Mouse (Mus musculus) intestine, embryonic 14.5 days (tissue): ENCODE results near the gene Lpin2. TPM values are rescaled to one million over a fixed set of nuclear protein-coding genes. Genes with fewer than 3 reads are reported as not detected.
A peak's percentile ranks its signal among the peaks of the same experiment; 100 is the strongest.

Experiments
- ATAC-seq: fragments of 200-750 bp; cut with Nextera tagmentation; replicated peaks from 2 replicates; pipeline ENCODE4 v1.8.0; 2017; ENCODE audit warnings: low read depth, moderate number of reproducible peaks, moderate TSS enrichment, moderate library complexity; ENCODE audit not compliant: low FRiP score, low TSS enrichment
- DNase-seq: peaks from one replicate; pipeline ENCODE4 v3.0.0-alpha.2; 2018; ENCODE audit warnings: low spot score
- H3K27ac ChIP-seq: fragments of 300-500 bp; sonication (generic); 2 replicates; pipeline ENCODE4 v1.5.1; 2014; ENCODE audit warnings: low read depth, mild to moderate bottlenecking, control low read depth
- H3K27me3 ChIP-seq: fragments of 300-500 bp; sonication (generic); replicated peaks from 2 replicates; pipeline ENCODE4 v1.6.1; 2014; ENCODE audit warnings: low read length, control low read depth; ENCODE audit not compliant: control insufficient read depth, insufficient read depth
- H3K36me3 ChIP-seq: fragments of 300-500 bp; sonication (generic); 2 replicates; pipeline ENCODE4 v1.6.1; 2014; ENCODE audit warnings: low read length, control low read depth; ENCODE audit not compliant: control insufficient read depth, insufficient read depth
- H3K4me1 ChIP-seq: fragments of 300-500 bp; sonication (generic); replicated peaks from 2 replicates; pipeline ENCODE4 v1.6.1; 2014; ENCODE audit warnings: low read length, control low read depth, mixed read lengths; ENCODE audit not compliant: control insufficient read depth, insufficient read depth
- H3K4me2 ChIP-seq: fragments of 300-500 bp; sonication (generic); 2 replicates; pipeline ENCODE4 v1.6.1; 2014; ENCODE audit warnings: low read length
- H3K4me3 ChIP-seq: fragments of 300-500 bp; sonication (generic); 2 replicates; pipeline ENCODE4 v1.5.1; 2014; ENCODE audit warnings: low read depth, low read length, control low read depth, mixed read lengths
- H3K9ac ChIP-seq: fragments of 300-500 bp; sonication (generic); 2 replicates; pipeline ENCODE4 v1.6.1; 2014; ENCODE audit warnings: mild to moderate bottlenecking, low read length
- H3K9me3 ChIP-seq: fragments of 300-500 bp; sonication (generic); 2 replicates; pipeline ENCODE4 v1.6.1; 2016; ENCODE audit warnings: low read length, control low read depth; ENCODE audit not compliant: control insufficient read depth
- WGBS: fragments of 180-500 bp; shearing (Covaris S2); extraction: QIAGEN DNeasy Blood & Tissue Kit; methylation state at CpG from one replicate; pipeline ENCODE4 v1.1.7; 2014; 5-methylcytosine and 5-hydroxymethylcytosine counted together
- polyA plus RNA-seq: library from polyadenylated mRNA; unstranded; fragments of >200 nt; fragmentation: Nextera tagmentation; extraction: Ambion mirVana; gene quantifications from 2 replicates; pipeline ENCODE4 v1.2.1, GENCODE M21; 2014

Gene Lpin2
- polyA plus RNA-seq, 1 experiment from 2014 or later, result 27.3 TPM

GRCm38 (mm10) chr17:71191651-71192419, 9.5 kb downstream of the Lpin2 start:
- Histone ChIP-seq H3K4me2 (no peak overlapping the region), H3K9ac (no peak overlapping the region), H3K27me3 (no peaks in the 10 kb centered on the region), H3K4me3 (no peak overlapping the region), H3K4me1 (peaks cover 14% of the 10 kb centered on the region), H3K36me3 (no peaks in the 10 kb centered on the region), H3K27ac (no peak overlapping the region), H3K9me3 (no peaks in the 10 kb centered on the region)
- DNase-seq (no peak), ATAC-seq (no peak)
- WGBS, result 81% methylated on average over 8 of the region's 8 CpGs

GRCm38 (mm10) chr17:71193019-71193418, 10.7 kb downstream of the Lpin2 start:
- DNase-seq, result no peak
- Histone ChIP-seq H3K9me3 (no peaks in the 10 kb centered on the region), H3K4me2 (no peak overlapping the region), H3K4me3 (no peak overlapping the region), H3K36me3 (no peaks in the 10 kb centered on the region), H3K9ac (no peak overlapping the region), H3K27ac (no peak overlapping the region), H3K27me3 (no peaks in the 10 kb centered on the region), H3K4me1 (peaks cover 14% of the 10 kb centered on the region)
- ATAC-seq, result no peak
- 89% methylated on average over 1 of the region's 1 CpGs for WGBS

DNA sequence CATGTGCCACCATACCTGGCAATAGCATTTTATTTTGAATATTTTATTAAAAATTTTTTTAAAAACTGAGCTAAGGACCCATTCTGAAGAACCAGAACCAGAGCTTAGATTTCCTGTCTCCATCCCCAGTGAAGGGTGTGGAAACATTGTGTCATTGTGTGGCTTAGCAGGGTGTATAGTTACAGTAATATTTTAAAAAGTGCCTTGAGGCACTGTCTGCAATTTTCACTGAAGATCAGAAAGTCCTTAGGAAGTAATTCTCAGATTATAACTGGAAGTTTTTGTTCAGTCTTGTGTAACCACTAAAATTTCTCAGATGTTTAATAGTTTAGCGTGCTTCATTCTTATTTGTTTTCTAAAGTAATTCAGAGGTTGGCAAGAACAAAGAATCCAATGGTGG, 11.1 kb downstream of the Lpin2 start:
- no peak overlapping the region for H3K4me2 ChIP-seq
- DNase-seq, result no peak
- H3K4me3 ChIP-seq, result no peak overlapping the region
- no peak overlapping the region for H3K9ac ChIP-seq
- H3K36me3 ChIP-seq, result no peaks in the 10 kb centered on the region
- no peaks in the 10 kb centered on the region for H3K27me3 ChIP-seq
- H3K9me3 ChIP-seq, result no peaks in the 10 kb centered on the region
- H3K4me1 ChIP-seq, result peaks cover 14% of the 10 kb centered on the region
- ATAC-seq, result no peak
- no peak overlapping the region for H3K27ac ChIP-seq
- WGBS, result 94% methylated on average over 1 of the region's 1 CpGs

- 79% methylated on average over 3 of the region's 3 CpGs for WGBS
- Histone ChIP-seq H3K9me3 (no peaks in the 10 kb centered on the region), H3K4me2 (no peak overlapping the region), H3K27me3 (no peaks in the 10 kb centered on the region), H3K36me3 (no peaks in the 10 kb centered on the region), H3K9ac (no peak overlapping the region), H3K27ac (no peak overlapping the region), H3K4me3 (no peak overlapping the region), H3K4me1 (peaks cover 11% of the 10 kb centered on the region)
- ATAC-seq (no peak), DNase-seq (no peak)
Measured at GRCm38 (mm10) chr17:71194906-71195632, 12.7 kb downstream of the Lpin2 start.

- no peaks in the 10 kb centered on the region for H3K36me3 ChIP-seq
- H3K27me3 ChIP-seq, result no peaks in the 10 kb centered on the region
- 0 out of 2 replicates have a peak overlapping the region, but pooled peaks have one; percentile 11 for H3K4me2 ChIP-seq
- WGBS, result 42% methylated on average over 10 of the region's 10 CpGs
- no peak overlapping the region for H3K4me3 ChIP-seq
- no peak overlapping the region for H3K27ac ChIP-seq
- H3K9ac ChIP-seq, result no peak overlapping the region
- ATAC-seq, result peak; percentile 30; the same call in 1 of the 2 replicates
- no peaks in the 10 kb centered on the region for H3K9me3 ChIP-seq
- H3K4me1 ChIP-seq, result peaks cover 4% of the 10 kb centered on the region
- DNase-seq, result no peak
Measured at GRCm38 (mm10) chr17:71195633-71196391, 13.5 kb downstream of the Lpin2 start.

DNA sequence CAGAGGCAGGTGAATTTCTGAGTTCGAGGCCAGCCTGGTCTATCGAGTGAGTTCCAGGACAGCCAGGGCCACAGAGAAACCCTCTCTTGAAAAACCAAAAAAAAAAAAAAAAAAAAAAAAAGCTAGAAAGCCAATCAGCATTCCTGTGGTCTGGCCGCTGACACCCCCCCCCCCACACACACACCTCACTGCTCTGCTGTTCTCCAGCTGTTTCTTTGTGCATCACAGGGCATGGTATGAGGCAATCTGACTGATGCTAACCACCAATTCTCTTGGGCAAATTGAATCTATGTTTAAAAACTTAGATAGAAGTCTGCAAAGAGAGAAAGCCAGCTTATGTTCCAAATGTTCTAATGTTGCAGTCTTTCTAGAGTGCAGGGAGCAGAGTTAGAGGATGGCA, 14.1 kb downstream of the Lpin2 start:
- Histone ChIP-seq H3K27me3 (no peaks in the 10 kb centered on the region), H3K36me3 (no peaks in the 10 kb centered on the region), H3K4me1 (peaks cover 4% of the 10 kb centered on the region), H3K9me3 (no peaks in the 10 kb centered on the region), H3K9ac (no peak overlapping the region), H3K4me3 (no peak overlapping the region), H3K4me2 (no peak overlapping the region), H3K27ac (no peak overlapping the region)
- no peak for DNase-seq
- no peak for ATAC-seq
- 76% methylated on average over 3 of the region's 3 CpGs for WGBS

GRCm38 (mm10) chr17:71199346-71199745, 17.0 kb downstream of the Lpin2 start:
- 78% methylated on average over 3 of the region's 3 CpGs for WGBS
- Histone ChIP-seq H3K27ac (no peak overlapping the region), H3K27me3 (no peaks in the 10 kb centered on the region), H3K36me3 (no peaks in the 10 kb centered on the region), H3K4me3 (no peak overlapping the region), H3K4me2 (no peak overlapping the region), H3K4me1 (peaks cover 10% of the 10 kb centered on the region), H3K9me3 (no peaks in the 10 kb centered on the region), H3K9ac (no peak overlapping the region)
- DNase-seq, result no peak
- no peak for ATAC-seq

- ATAC-seq (no peak), DNase-seq (no peak)
- no peaks in the 10 kb centered on the region for H3K9me3 ChIP-seq
- no peaks in the 10 kb centered on the region for H3K36me3 ChIP-seq
- H3K27ac ChIP-seq, result no peak overlapping the region
- H3K4me1 ChIP-seq, result peaks cover 14% of the 10 kb centered on the region
- no peak overlapping the region for H3K4me2 ChIP-seq
- no peak overlapping the region for H3K4me3 ChIP-seq
- WGBS, result 73% methylated on average over 4 of the region's 4 CpGs
- no peak overlapping the region for H3K9ac ChIP-seq
- no peaks in the 10 kb centered on the region for H3K27me3 ChIP-seq
Measured at GRCm38 (mm10) chr17:71202136-71202535, 19.8 kb downstream of the Lpin2 start.
